In the genomic region with DNA sequence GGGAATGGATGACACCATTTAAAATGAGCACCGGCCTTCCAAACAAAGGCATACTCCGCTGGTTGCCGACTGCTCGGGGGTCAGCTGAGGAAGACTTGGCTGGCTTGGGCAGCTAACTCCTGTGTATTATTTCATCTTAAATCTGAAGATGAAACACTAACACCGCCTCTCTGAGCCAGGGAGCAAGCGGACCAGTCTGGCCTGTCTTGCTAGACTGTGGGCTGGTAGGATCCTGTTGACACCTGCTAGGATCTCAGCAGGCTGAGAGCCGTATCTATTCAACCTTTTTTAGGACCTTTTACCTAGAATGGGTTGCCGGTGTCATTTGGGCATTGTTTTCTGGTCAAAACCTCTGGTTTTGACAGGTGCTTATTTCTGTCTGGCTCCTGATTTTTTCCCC, we compare ENCODE assay signal across 23 mouse cellular contexts. TPM values are rescaled to one million over a fixed set of nuclear protein-coding genes. Genes with fewer than 3 reads are reported as not detected.
DNase-seq lines count a peak whose midpoint lies in the region; ATAC-seq lines count a peak whose summit lies in the region.
"Had no signal": no experiment of that assay in that cellular context is flagged by ENCODE, and none has a peak within 500 bp of the region (broad histone marks: within the 10 kb centered on the region; RNA-seq: fewer than 3 reads in every experiment).

No protein-coding gene starts in this region.

- DNase-seq in embryonic facial prominence, embryonic 14.5 days (ENCODE audit: low spot score): peak; percentile 52
- DNase-seq in embryonic facial prominence, embryonic 10.5 days (ENCODE audit: low spot score): no peak
- DNase-seq in urinary bladder, adult 18-20 months (ENCODE audit: low spot score in 2 of 2): peak; percentile 29 to 48
- DNase-seq in urinary bladder, postnatal 25 days (ENCODE audit: low spot score): no peak
- DNase-seq in hindbrain, embryonic 10.5 days (ENCODE audit: low spot score): no peak
- DNase-seq in spleen, adult 12 weeks (ENCODE audit: low spot score): no peak
- DNase-seq: adrenal gland, adult 8-10 months; adrenal gland, postnatal 25 days; cerebellum, adult 11-12 months; cerebellum, adult 8-10 months; cerebellum, postnatal 10 days; cerebellum, postnatal 36 days; forebrain, postnatal 0 days; gastrocnemius, postnatal 10 days; heart, adult 11 months had no signal

- H3K4me3 ChIP-seq in embryonic facial prominence, embryonic 14.5 days (ENCODE audit: low read depth, low read length): no peak overlapping the region
- H3K4me3 ChIP-seq in embryonic facial prominence, embryonic 10.5 days: no peak overlapping the region
- no peak overlapping the region for H3K4me3 ChIP-seq in embryonic facial prominence, embryonic 15.5 days (replicated peaks)
- no peak overlapping the region for H3K4me3 ChIP-seq in stomach, embryonic 16.5 days (replicated peaks; ENCODE audit: low read length)
- H3K4me3 ChIP-seq in hindbrain, embryonic 10.5 days: no peak overlapping the region
- H3K4me3 ChIP-seq: embryonic facial prominence, embryonic 12.5 days; hindbrain, embryonic 13.5 days had no signal

- H3K27ac ChIP-seq in embryonic facial prominence, embryonic 14.5 days (replicated peaks; ENCODE audit: low read depth, low read length): no peak overlapping the region
- no peak overlapping the region for H3K27ac ChIP-seq in embryonic facial prominence, embryonic 10.5 days (replicated peaks)
- peak overlapping the region; percentile 44 for H3K27ac ChIP-seq in embryonic facial prominence, embryonic 15.5 days (replicated peaks)
- H3K27ac ChIP-seq in stomach, embryonic 16.5 days (ENCODE audit: low read length): peak overlapping the region; percentile 66
- no peak overlapping the region for H3K27ac ChIP-seq in hindbrain, embryonic 10.5 days
- H3K27ac ChIP-seq: embryonic facial prominence, embryonic 12.5 days; hindbrain, embryonic 13.5 days had no signal

- 78% methylated on average over 8 of the region's 8 CpGs for WGBS in embryonic facial prominence, embryonic 14.5 days
- WGBS in embryonic facial prominence, embryonic 10.5 days: 88% methylated on average over 8 of the region's 8 CpGs
- 71% methylated on average over 8 of the region's 8 CpGs for WGBS in embryonic facial prominence, embryonic 15.5 days
- 75% methylated on average over 8 of the region's 8 CpGs for WGBS in stomach, embryonic 16.5 days
- 88% methylated on average over 8 of the region's 8 CpGs for WGBS in hindbrain, embryonic 10.5 days

- no peaks in the 10 kb centered on the region for H3K27me3 ChIP-seq in embryonic facial prominence, embryonic 14.5 days (replicated peaks; ENCODE audit: control insufficient read depth, insufficient read depth, low read length)
- H3K27me3 ChIP-seq in embryonic facial prominence, embryonic 10.5 days (replicated peaks; ENCODE audit: low read depth, poor library complexity, severe bottlenecking): no peaks in the 10 kb centered on the region
- H3K27me3 ChIP-seq in embryonic facial prominence, embryonic 15.5 days: no peaks in the 10 kb centered on the region
- H3K27me3 ChIP-seq in stomach, embryonic 16.5 days (ENCODE audit: control insufficient read depth, insufficient read depth, low read length): no peaks in the 10 kb centered on the region
- no peaks in the 10 kb centered on the region for H3K27me3 ChIP-seq in hindbrain, embryonic 10.5 days (ENCODE audit: insufficient read depth, poor library complexity, severe bottlenecking)
- H3K27me3 ChIP-seq: embryonic facial prominence, embryonic 12.5 days; hindbrain, embryonic 13.5 days had no signal

- no peak for ATAC-seq in embryonic facial prominence, embryonic 14.5 days (ENCODE audit: low read depth)
- ATAC-seq in embryonic facial prominence, embryonic 15.5 days (ENCODE audit: insufficient number of reproducible peaks, low FRiP score, low TSS enrichment, low read depth): no peak
- no peak for ATAC-seq in stomach, embryonic 16.5 days (ENCODE audit: insufficient read depth, low FRiP score)
- ATAC-seq: activated CD4-positive, CD25-positive, alpha-beta regulatory T cell, adult 4 months; forebrain, embryonic 14.5 days; forebrain, postnatal 0 days; hindbrain, embryonic 16.5 days had no signal

- H3K4me1 ChIP-seq in embryonic facial prominence, embryonic 14.5 days (ENCODE audit: control insufficient read depth, insufficient read depth, low read length): no peaks in the 10 kb centered on the region
- H3K4me1 ChIP-seq in embryonic facial prominence, embryonic 10.5 days: peaks cover 9% of the 10 kb centered on the region
- H3K4me1 ChIP-seq in embryonic facial prominence, embryonic 15.5 days: no peaks in the 10 kb centered on the region; the same call in 1 of the 2 replicates
- H3K4me1 ChIP-seq in stomach, embryonic 16.5 days (ENCODE audit: control insufficient read depth, insufficient read depth, low read length): no peaks in the 10 kb centered on the region
- H3K4me1 ChIP-seq in hindbrain, embryonic 10.5 days (replicated peaks): no peaks in the 10 kb centered on the region
- H3K4me1 ChIP-seq: hindbrain, embryonic 13.5 days had no signal

- H3K9me3 ChIP-seq in embryonic facial prominence, embryonic 14.5 days (ENCODE audit: control insufficient read depth, low read length): no peaks in the 10 kb centered on the region
- H3K9me3 ChIP-seq in embryonic facial prominence, embryonic 10.5 days: no peaks in the 10 kb centered on the region
- no peaks in the 10 kb centered on the region for H3K9me3 ChIP-seq in embryonic facial prominence, embryonic 15.5 days (replicated peaks)
- H3K9me3 ChIP-seq in stomach, embryonic 16.5 days (replicated peaks; ENCODE audit: control insufficient read depth, low read length): no peaks in the 10 kb centered on the region
- H3K9me3 ChIP-seq in hindbrain, embryonic 10.5 days: no peaks in the 10 kb centered on the region
- H3K9me3 ChIP-seq: embryonic facial prominence, embryonic 12.5 days; hindbrain, embryonic 13.5 days had no signal

- no peaks in the 10 kb centered on the region; the same call in 1 of the 2 replicates for H3K36me3 ChIP-seq in embryonic facial prominence, embryonic 14.5 days (ENCODE audit: control insufficient read depth, insufficient read depth, low read length)
- H3K36me3 ChIP-seq in embryonic facial prominence, embryonic 10.5 days (replicated peaks): no peaks in the 10 kb centered on the region
- H3K36me3 ChIP-seq in embryonic facial prominence, embryonic 15.5 days: peaks cover 6% of the 10 kb centered on the region
- no peaks in the 10 kb centered on the region for H3K36me3 ChIP-seq in stomach, embryonic 16.5 days (ENCODE audit: control insufficient read depth, insufficient read depth, low read length)
- no peaks in the 10 kb centered on the region for H3K36me3 ChIP-seq in hindbrain, embryonic 10.5 days
- H3K36me3 ChIP-seq: embryonic facial prominence, embryonic 12.5 days; hindbrain, embryonic 13.5 days had no signal

- H3K4me2 ChIP-seq in embryonic facial prominence, embryonic 14.5 days (ENCODE audit: low read depth, low read length): no peak overlapping the region
- H3K4me2 ChIP-seq in embryonic facial prominence, embryonic 15.5 days (replicated peaks): no peak overlapping the region
- no peak overlapping the region for H3K4me2 ChIP-seq in stomach, embryonic 16.5 days (ENCODE audit: low read depth, low read length)
- H3K4me2 ChIP-seq: embryonic facial prominence, embryonic 12.5 days; heart, embryonic 11.5 days; hindbrain, embryonic 13.5 days had no signal

- no peak overlapping the region for H3K9ac ChIP-seq in embryonic facial prominence, embryonic 14.5 days (ENCODE audit: low read depth, low read length)
- no peak overlapping the region for H3K9ac ChIP-seq in embryonic facial prominence, embryonic 15.5 days
- no peak overlapping the region for H3K9ac ChIP-seq in stomach, embryonic 16.5 days (ENCODE audit: low read length)
- H3K9ac ChIP-seq: embryonic facial prominence, embryonic 12.5 days; forebrain, postnatal 0 days; hindbrain, embryonic 13.5 days had no signal

RNA-seq across cellular contexts. Expression of gene Il1rl2, which starts 6.8 kb away (rescaled TPM):
- 6.1 and 6.3 TPM in 2 replicates for polyA plus RNA-seq in embryonic facial prominence, embryonic 14.5 days (2014; fragmentation: Nextera tagmentation; extraction: Ambion mirVana)
- polyA plus RNA-seq in embryonic facial prominence, embryonic 10.5 days (2016; fragmentation: Nextera tagmentation; extraction: Ambion mirVana): 1.8 and 2.1 TPM in 2 replicates
- 14.1 and 15.5 TPM in 2 replicates for polyA plus RNA-seq in embryonic facial prominence, embryonic 15.5 days (2015; fragmentation: Nextera tagmentation; extraction: Ambion mirVana)
- 12.0 and 15.5 TPM in 2 replicates for polyA plus RNA-seq in stomach, embryonic 16.5 days (2015; fragmentation: Nextera tagmentation; extraction: Ambion mirVana)
- polyA plus RNA-seq in hindbrain, embryonic 10.5 days (2016; fragmentation: Nextera tagmentation; extraction: Ambion mirVana): 1.2 and 1.6 TPM in 2 replicates

Comparison
In these comparisons a context has a peak if more than half of its experiments do, and no peak if none do; other contexts are left out.
1. DNase-seq: peak in embryonic facial prominence, embryonic 14.5 days (single experiment) and urinary bladder, adult 18-20 months (2 of 2); none in embryonic facial prominence, embryonic 10.5 days (single experiment), urinary bladder, postnatal 25 days (single experiment), hindbrain, embryonic 10.5 days (single experiment) and spleen, adult 12 weeks (single experiment).
2. H3K27ac ChIP-seq: peak in embryonic facial prominence, embryonic 15.5 days (single experiment) and stomach, embryonic 16.5 days (single experiment); none in embryonic facial prominence, embryonic 14.5 days (single experiment), embryonic facial prominence, embryonic 10.5 days (single experiment) and hindbrain, embryonic 10.5 days (single experiment).